Mouse (Mus musculus): Measurements from ENCODE around the gene 9130019O22Rik.

DNA sequence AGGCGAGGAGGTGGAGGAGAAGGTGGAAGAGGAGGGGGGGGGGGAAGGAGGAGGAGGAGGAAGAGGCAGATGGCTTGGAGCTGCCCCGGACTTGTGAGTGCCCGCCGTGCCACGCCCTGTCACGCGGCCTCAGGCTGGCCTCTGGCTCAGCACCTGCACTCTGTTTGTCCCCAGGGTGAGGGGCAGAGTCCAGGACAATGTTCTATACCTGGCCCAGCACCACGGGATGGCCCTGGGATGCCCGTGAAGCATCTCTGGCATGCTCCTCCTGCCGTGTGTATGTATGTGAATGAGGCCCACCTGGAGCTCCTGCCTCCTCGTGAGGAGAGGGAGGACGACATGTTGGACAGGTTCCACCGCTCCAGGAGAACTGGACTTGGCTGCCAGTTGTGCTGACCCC, 25.5 kb downstream of the 9130019O22Rik start:
- TF ChIP-seq POLR2A (IDR thresholded peaks at IDR 0.05; ENCODE audit: borderline replicate concordance, control insufficient read depth, low read depth, low read length): no peak
- no peak for TF ChIP-seq CTCF (IDR thresholded peaks at IDR 0.05; ENCODE audit: control insufficient read depth, insufficient read depth, low read length)
